Mouse (Mus musculus): ENCODE measurements around the gene Tex22. TPM values are rescaled to one million over a fixed set of nuclear protein-coding genes. Genes with fewer than 3 reads are reported as not detected.

Gene Tex22
- total RNA-seq, 1 experiment from 2014 or later, result not detected

- no peak for ATAC-seq (replicated peaks in 1 of 2; ENCODE audit: insufficient read depth in 1 of 2, low FRiP score in 2 of 2, low TSS enrichment in 1 of 2, low read depth in 1 of 2, poor library complexity in 2 of 2, severe bottlenecking in 2 of 2)
These were observed 26.2 kb upstream of the Tex22 start for GRCm38 (mm10) chr12:113048103-113048502.

DNA sequence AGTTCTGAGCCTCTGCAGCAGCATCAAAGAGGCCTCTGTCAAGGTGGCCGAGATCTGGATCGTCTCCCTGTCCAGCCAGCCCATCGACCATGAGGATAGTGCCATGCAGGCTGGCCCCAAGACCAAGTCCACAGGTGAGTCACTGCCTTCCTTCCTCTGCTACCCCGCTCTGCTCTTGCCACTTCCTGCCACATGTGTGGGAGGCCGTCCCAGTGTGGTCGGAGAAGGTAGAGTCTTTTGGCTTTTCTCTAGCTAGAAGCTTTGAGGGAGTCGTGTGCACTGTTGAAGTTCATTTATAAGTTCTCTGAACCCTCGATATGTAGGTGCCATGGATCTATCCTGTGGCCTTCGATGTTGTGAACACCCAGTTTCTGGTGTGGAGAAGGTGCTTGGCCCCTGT, 24.5 kb upstream of the Tex22 start:
- peak; percentile 47 to 59 for ATAC-seq (replicated peaks in 1 of 2; ENCODE audit: insufficient read depth in 1 of 2, low FRiP score in 2 of 2, low TSS enrichment in 1 of 2, low read depth in 1 of 2, poor library complexity in 2 of 2, severe bottlenecking in 2 of 2)

DNA sequence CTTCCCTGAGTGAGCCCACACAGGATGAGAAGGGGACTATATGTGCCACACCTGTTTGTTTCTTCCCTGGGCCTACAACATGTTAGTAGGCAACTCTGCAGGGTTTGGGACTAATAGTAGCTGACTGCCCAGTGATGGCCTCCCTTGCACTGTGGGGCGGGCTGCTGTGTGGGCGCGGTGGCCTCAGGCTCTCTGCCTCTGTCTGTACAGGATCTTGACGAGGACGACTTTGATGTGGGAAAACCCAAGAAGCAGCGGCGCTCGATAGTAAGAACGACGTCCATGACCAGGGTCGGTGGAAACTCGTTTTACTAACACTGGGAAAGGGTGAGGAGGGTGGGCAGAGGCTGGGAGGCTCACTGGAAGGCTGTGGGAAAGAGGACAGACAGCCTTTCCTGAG, 23.6 kb upstream of the Tex22 start:
- no peak for ATAC-seq (replicated peaks in 1 of 2; ENCODE audit: insufficient read depth in 1 of 2, low FRiP score in 2 of 2, low TSS enrichment in 1 of 2, low read depth in 1 of 2, poor library complexity in 2 of 2, severe bottlenecking in 2 of 2)

DNA sequence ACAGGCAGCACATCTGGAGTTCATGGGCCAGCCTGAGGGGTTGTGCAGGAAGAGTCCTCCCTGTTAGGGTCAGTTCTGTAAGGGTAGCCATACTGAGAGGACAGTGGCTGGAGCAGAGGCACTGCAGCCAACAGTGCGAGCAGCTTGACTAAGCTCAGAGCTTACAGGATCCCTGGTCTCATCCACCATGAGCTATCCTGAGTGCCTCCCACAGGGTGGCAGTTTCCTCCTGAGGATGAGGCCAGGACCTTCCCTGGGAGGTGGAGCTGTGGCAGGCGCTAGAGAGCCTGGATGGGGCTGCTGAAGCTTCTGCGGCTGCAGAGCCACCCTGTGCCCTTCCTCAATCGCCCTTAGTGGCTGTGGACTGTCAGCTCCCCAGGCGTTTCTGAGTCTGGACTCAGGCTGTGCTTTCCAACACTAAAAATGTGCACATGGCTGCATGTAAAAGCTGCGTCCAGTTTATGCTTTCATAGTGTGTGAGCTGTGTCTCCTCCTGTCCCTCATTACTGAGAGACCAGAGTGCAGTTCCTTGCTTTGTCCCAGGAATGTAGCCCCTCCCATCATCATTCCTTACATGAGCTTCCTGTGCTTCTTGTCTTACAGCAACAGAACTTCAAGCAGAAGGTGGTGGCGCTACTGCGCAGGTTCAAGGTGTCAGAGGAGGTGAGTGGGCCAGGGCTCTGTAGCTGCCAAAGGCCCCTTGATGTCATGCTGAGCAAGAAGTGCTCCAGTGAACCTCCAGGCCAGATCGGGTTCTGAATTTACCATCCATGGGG, 22.5 kb upstream of the Tex22 start:
- ATAC-seq (replicated peaks in 1 of 2; ENCODE audit: insufficient read depth in 1 of 2, low FRiP score in 2 of 2, low TSS enrichment in 1 of 2, low read depth in 1 of 2, poor library complexity in 2 of 2, severe bottlenecking in 2 of 2), result no peak

DNA sequence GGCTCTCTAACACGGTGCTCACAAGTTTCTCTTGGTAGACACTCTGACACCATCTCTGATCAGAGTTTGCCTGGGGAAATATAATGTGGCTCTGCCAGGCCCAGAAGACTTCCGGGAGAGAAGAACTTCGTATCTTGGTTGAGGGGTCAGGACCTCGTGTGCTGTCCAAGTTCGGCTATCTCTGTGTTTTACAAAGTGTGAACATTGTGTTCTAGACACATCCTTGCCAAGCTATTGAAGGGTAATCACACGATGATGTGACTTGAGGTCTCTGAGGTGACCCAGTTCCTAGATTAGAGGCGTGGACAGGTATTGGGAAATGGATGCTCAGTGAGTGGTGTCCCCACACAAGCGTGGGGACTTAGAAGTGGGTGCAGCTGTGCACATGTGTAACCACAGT, 18.2 kb upstream of the Tex22 start:
- ATAC-seq (replicated peaks in 1 of 2; ENCODE audit: insufficient read depth in 1 of 2, low FRiP score in 2 of 2, low TSS enrichment in 1 of 2, low read depth in 1 of 2, poor library complexity in 2 of 2, severe bottlenecking in 2 of 2), result no peak

- no peak for ATAC-seq (replicated peaks in 1 of 2; ENCODE audit: insufficient read depth in 1 of 2, low FRiP score in 2 of 2, low TSS enrichment in 1 of 2, low read depth in 1 of 2, poor library complexity in 2 of 2, severe bottlenecking in 2 of 2)
These were observed 14.1 kb upstream of the Tex22 start for GRCm38 (mm10) chr12:113060178-113060577.

- ATAC-seq (replicated peaks in 1 of 2; ENCODE audit: insufficient read depth in 1 of 2, low FRiP score in 2 of 2, low TSS enrichment in 1 of 2, low read depth in 1 of 2, poor library complexity in 2 of 2, severe bottlenecking in 2 of 2), result no peak
These were observed 12.7 kb upstream of the Tex22 start for GRCm38 (mm10) chr12:113061606-113062005.

- ATAC-seq (replicated peaks in 1 of 2; ENCODE audit: insufficient read depth in 1 of 2, low FRiP score in 2 of 2, low TSS enrichment in 1 of 2, low read depth in 1 of 2, poor library complexity in 2 of 2, severe bottlenecking in 2 of 2), result no peak
These were observed 12.1 kb upstream of the Tex22 start for GRCm38 (mm10) chr12:113062201-113062600.

- ATAC-seq (replicated peaks in 1 of 2; ENCODE audit: insufficient read depth in 1 of 2, low FRiP score in 2 of 2, low TSS enrichment in 1 of 2, low read depth in 1 of 2, poor library complexity in 2 of 2, severe bottlenecking in 2 of 2), result no peak
These were observed 10.6 kb upstream of the Tex22 start for GRCm38 (mm10) chr12:113063700-113064099.

GRCm38 (mm10) chr12:113068002-113068401, 6.3 kb upstream of the Tex22 start:
- ATAC-seq (replicated peaks in 1 of 2; ENCODE audit: insufficient read depth in 1 of 2, low FRiP score in 2 of 2, low TSS enrichment in 1 of 2, low read depth in 1 of 2, poor library complexity in 2 of 2, severe bottlenecking in 2 of 2), result peak; percentile 15 to 82; a peak in 2 of 4 replicates

DNA sequence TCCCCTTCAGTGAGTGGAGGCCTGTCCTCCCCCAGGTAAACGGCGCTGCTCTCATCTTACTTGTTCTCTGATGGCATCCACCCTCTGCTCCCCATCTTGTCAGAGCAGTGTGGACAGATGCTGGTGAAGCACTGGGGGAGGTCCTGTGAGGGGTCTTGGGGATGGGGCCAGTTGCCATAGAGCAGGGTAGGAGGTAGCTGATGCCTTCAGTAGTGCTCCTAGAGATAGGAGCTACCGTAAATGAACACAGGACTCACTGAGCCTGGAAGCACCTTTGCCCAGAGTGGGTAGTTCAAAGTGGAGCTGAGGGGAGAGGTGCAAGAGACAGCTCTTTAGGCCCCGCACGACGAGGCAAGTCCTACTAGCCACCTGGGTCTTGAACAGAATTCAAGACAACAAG, 4.9 kb upstream of the Tex22 start:
- no peak for ATAC-seq (replicated peaks in 1 of 2; ENCODE audit: insufficient read depth in 1 of 2, low FRiP score in 2 of 2, low TSS enrichment in 1 of 2, low read depth in 1 of 2, poor library complexity in 2 of 2, severe bottlenecking in 2 of 2)

DNA sequence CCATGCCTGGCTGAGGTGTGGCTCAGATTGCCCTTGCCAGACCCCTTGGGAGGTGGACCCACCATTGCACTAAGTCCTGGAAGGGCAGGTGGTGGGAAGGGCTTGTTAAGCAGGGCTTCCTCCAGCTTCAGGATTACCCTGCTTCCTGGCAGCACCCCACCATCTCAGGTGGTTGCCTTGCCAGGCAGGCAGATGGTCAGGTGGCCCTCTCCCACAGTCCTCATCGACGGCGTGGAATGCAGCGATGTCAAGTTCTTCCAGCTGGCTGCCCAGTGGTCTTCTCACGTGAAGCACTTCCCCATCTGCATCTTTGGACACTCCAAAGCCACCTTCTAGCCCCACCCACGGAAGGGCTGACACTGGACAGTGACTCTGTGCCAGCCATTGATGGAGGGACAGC, 3.0 kb upstream of the Tex22 start:
- ATAC-seq (replicated peaks in 1 of 2; ENCODE audit: insufficient read depth in 1 of 2, low FRiP score in 2 of 2, low TSS enrichment in 1 of 2, low read depth in 1 of 2, poor library complexity in 2 of 2, severe bottlenecking in 2 of 2), result no peak

GRCm38 (mm10) chr12:113071827-113072226, 2.5 kb upstream of the Tex22 start:
- ATAC-seq (replicated peaks in 1 of 2; ENCODE audit: insufficient read depth in 1 of 2, low FRiP score in 2 of 2, low TSS enrichment in 1 of 2, low read depth in 1 of 2, poor library complexity in 2 of 2, severe bottlenecking in 2 of 2), result no peak

- ATAC-seq (replicated peaks in 1 of 2; ENCODE audit: insufficient read depth in 1 of 2, low FRiP score in 2 of 2, low TSS enrichment in 1 of 2, low read depth in 1 of 2, poor library complexity in 2 of 2, severe bottlenecking in 2 of 2), result no peak
These were observed 628 bp upstream of the Tex22 start for GRCm38 (mm10) chr12:113073420-113074328.

DNA sequence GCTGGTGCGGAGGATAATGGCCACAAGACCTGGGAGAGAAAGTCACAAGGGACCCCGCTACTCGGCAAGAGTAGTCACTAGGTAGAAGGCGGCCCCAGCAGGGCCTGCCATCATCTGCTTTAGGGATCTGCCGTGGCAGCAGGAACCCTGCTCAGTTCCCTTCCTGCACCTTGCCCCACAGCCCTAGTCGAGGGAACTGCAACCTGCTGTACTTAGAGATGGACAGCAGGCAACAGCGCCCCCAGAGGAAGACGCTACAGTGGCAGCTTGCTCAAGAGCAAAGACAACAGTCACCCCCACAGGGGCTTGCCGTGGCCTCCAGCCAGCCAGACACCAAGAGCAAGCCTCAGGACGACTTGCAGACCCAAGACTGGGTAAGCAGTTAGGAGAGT, 757 bp downstream of the Tex22 start:
- ATAC-seq (replicated peaks in 1 of 2; ENCODE audit: insufficient read depth in 1 of 2, low FRiP score in 2 of 2, low TSS enrichment in 1 of 2, low read depth in 1 of 2, poor library complexity in 2 of 2, severe bottlenecking in 2 of 2), result peak; percentile 90 to 98

DNA sequence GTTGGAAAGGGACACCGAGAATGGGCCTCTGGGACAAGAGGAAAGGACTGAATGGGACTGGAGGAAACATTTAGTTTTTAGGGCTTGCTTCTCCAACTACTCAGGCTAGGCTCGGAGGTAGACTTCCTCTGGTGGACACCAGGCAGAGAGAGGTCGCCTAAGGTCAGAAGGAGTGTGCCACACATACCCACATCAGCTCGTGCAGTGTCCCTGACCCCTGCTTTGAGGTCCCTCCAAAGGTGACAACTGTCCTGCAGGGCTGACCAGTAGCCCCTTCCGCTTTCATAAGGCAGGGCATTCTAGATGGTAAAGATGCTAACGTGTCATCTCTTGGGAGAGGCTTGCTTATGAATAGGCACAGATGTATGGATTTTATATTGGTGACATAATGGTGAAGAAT, 1.2 kb downstream of the Tex22 start:
- no peak for ATAC-seq (replicated peaks in 1 of 2; ENCODE audit: insufficient read depth in 1 of 2, low FRiP score in 2 of 2, low TSS enrichment in 1 of 2, low read depth in 1 of 2, poor library complexity in 2 of 2, severe bottlenecking in 2 of 2)

GRCm38 (mm10) chr12:113087276-113087675, 13.0 kb downstream of the Tex22 start:
- ATAC-seq (replicated peaks in 1 of 2; ENCODE audit: insufficient read depth in 1 of 2, low FRiP score in 2 of 2, low TSS enrichment in 1 of 2, low read depth in 1 of 2, poor library complexity in 2 of 2, severe bottlenecking in 2 of 2), result no peak

- no peak for ATAC-seq (replicated peaks in 1 of 2; ENCODE audit: insufficient read depth in 1 of 2, low FRiP score in 2 of 2, low TSS enrichment in 1 of 2, low read depth in 1 of 2, poor library complexity in 2 of 2, severe bottlenecking in 2 of 2)
These were observed 13.7 kb downstream of the Tex22 start for GRCm38 (mm10) chr12:113088026-113088425.

Measured in hematopoietic stem cell, adult 5-6 weeks (primary cell).